ENCODE assay signal across 8 mouse cellular contexts in the genomic region with DNA sequence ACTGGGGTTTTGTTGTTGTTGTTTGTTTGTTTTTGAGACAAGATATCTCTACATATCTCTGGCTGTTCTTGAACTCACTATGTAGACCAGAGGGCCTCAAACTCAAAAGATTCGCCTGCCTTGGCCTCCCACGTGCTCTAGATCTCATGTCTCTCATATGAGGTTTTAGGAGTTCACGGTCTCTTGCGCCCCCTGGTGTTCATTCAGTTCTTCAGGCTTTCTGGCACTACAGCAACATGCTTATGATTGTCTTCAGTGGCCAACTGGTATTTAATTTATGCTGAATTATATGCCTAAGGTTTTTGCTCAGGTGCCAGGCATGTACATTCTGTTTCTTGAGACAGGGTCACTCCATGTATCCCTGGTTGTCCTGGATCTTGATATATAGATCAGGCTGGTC. TPM values are rescaled to one million over a fixed set of nuclear protein-coding genes. Genes with fewer than 3 reads are reported as not detected.
DNase-seq lines count a peak whose midpoint lies in the region.

No protein-coding gene starts in this region.

- intact Hi-C loops in heart, postnatal 36 days (cut with DNase I), result loop anchor here (1.0 to 2.0 kb wide), 2 partner anchors 35 to 162 kb away; no protein-coding TSS in a partner anchor

- peak; percentile 85 for DNase-seq in ES-CJ7 (ENCODE audit: low read depth, low spot score)
- DNase-seq in brain, adult 2 months (ENCODE audit: low read depth, low spot score), result peak; percentile 92
- peak; percentile 53 for DNase-seq in fibroblast of lung, adult 2 months (ENCODE audit: low read depth)
- peak; percentile 80 to 86 for DNase-seq in heart, postnatal 36 days
- peak; percentile 85 for DNase-seq in layer of hippocampus, adult 9-10 months (ENCODE audit: low spot score)
- peak; percentile 91 for DNase-seq in lung, postnatal 14 days
- DNase-seq in right cerebral cortex, adult 18-20 months, result peak; percentile 86
- DNase-seq in urinary bladder, adult 2 months (ENCODE audit: low spot score), result peak; percentile 47

RNA-seq across cellular contexts. Expression of a gene that starts 6.3 kb away (rescaled TPM):
- 10 to 100 TPM; 20.0 to 21.5 TPM for total RNA-seq in heart, postnatal 36 days (2021)
- 8.9 and 9.7 TPM in 2 replicates for polyA plus RNA-seq in urinary bladder, adult 2 months (2012; rRNA removed)

RNA-seq across cellular contexts. Expression of a gene that starts 22.1 kb away (rescaled TPM):
- under 1 TPM in 1 of 2 experiments, not detected in 1; 0.11 TPM for total RNA-seq in heart, postnatal 36 days (2021)
- 0.15 and 0.33 TPM in 2 replicates for polyA plus RNA-seq in urinary bladder, adult 2 months (2012; rRNA removed)

RNA-seq across cellular contexts. Expression of a gene that starts 27.4 kb away (rescaled TPM):
- total RNA-seq in heart, postnatal 36 days (2021), result 10 to 100 TPM; 19.0 to 19.6 TPM
- polyA plus RNA-seq in urinary bladder, adult 2 months (2012; rRNA removed), result 48.0 and 51.4 TPM in 2 replicates

RNA-seq across cellular contexts. Expression of a gene that starts 50.4 kb away (rescaled TPM):
- not detected for total RNA-seq in heart, postnatal 36 days (2021)
- 0.29 and 0.43 TPM in 2 replicates for polyA plus RNA-seq in urinary bladder, adult 2 months (2012; rRNA removed)

RNA-seq across cellular contexts. Expression of a gene that starts 59.2 kb away (rescaled TPM):
- 10 to 100 TPM in 1 of 2 experiments, 1 to 10 TPM in 1; 9.5 to 12.7 TPM for total RNA-seq in heart, postnatal 36 days (2021)
- 36.2 and 38.7 TPM in 2 replicates for polyA plus RNA-seq in urinary bladder, adult 2 months (2012; rRNA removed)

Comparison
In these comparisons a context has a peak if more than half of its experiments do, and no peak if none do; other contexts are left out.
1. Peak in every context shown above with its lines: DNase-seq.